Mouse (Mus musculus) stomach, embryonic 15.5 days (tissue): ENCODE measurements around the gene Inpp4a. TPM values are rescaled to one million over a fixed set of nuclear protein-coding genes. Genes with fewer than 3 reads are reported as not detected.

Source experiments
- ATAC-seq: fragments of 200-750 bp; cut with Nextera tagmentation; 2 replicates; pipeline ENCODE4 v1.8.0; 2017; ENCODE audit warnings: low read depth, moderate number of reproducible peaks, moderate TSS enrichment; ENCODE audit not compliant: insufficient read depth, low FRiP score
- H3K27ac ChIP-seq: fragments of 300-500 bp; sonication (generic); 2 replicates; pipeline ENCODE4 v1.5.1; 2015; ENCODE audit warnings: mild to moderate bottlenecking, inconsistent platforms
- H3K27me3 ChIP-seq: fragments of 300-500 bp; sonication (generic); replicated peaks from 2 replicates; pipeline ENCODE4 v1.6.1; 2015; ENCODE audit warnings: inconsistent platforms
- H3K36me3 ChIP-seq: fragments of 300-500 bp; sonication (generic); 2 replicates; pipeline ENCODE4 v1.6.1; 2015; ENCODE audit warnings: inconsistent platforms
- H3K4me1 ChIP-seq: fragments of 300-500 bp; sonication (generic); 2 replicates; pipeline ENCODE4 v1.6.1; 2015; ENCODE audit warnings: inconsistent platforms
- H3K4me2 ChIP-seq: fragments of 300-500 bp; sonication (generic); 2 replicates; pipeline ENCODE4 v1.6.1; 2015; ENCODE audit warnings: mild to moderate bottlenecking, inconsistent platforms
- H3K4me3 ChIP-seq: fragments of 300-500 bp; sonication (generic); replicated peaks from 2 replicates; pipeline ENCODE4 v1.5.1; 2015; ENCODE audit warnings: inconsistent platforms
- H3K9ac ChIP-seq: fragments of 300-500 bp; sonication (generic); 2 replicates; pipeline ENCODE4 v1.6.1; 2015; ENCODE audit warnings: inconsistent platforms
- H3K9me3 ChIP-seq: fragments of 300-500 bp; sonication (generic); 2 replicates; pipeline ENCODE4 v1.6.1; 2016; ENCODE audit warnings: inconsistent platforms
- WGBS: fragments of 180-500 bp; shearing (Covaris S2); methylation state at CpG from one replicate; pipeline ENCODE4 v1.1.7; 2015; 5-methylcytosine and 5-hydroxymethylcytosine counted together
- polyA plus RNA-seq: library from polyadenylated mRNA; unstranded; fragments of >200 nt; fragmentation: Nextera tagmentation; extraction: Ambion mirVana; gene quantifications from 2 replicates; pipeline ENCODE4 v1.2.1, GENCODE M21; 2015

Inpp4a gene
- polyA plus RNA-seq, 1 experiment from 2014 or later = 18.8 TPM

DNA sequence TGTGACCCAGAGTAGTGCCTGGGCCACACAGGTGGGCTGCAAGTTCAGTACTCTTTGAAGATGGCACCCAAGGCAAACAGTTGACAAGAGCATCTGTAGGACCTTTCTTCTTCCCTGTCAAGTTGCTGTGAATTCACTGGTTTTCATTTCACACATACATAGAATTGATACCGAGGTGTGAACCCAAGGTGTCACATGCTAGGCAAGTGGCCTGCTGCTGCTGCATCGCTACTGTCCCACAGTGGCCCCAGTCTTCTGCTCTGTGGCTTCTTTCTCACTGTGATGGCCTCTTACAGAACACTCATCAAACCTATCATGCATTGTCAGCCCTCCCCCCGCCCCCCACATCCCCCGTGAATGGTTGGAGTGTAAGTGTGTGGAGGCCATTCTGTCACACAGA is 27.6 kb downstream of the Inpp4a start:
- ATAC-seq = no peak
- Histone ChIP-seq H3K27me3 (no peaks in the 10 kb centered on the region), H3K36me3 (peaks cover 6% of the 10 kb centered on the region; the same call in 1 of the 2 replicates), H3K9ac (no peak overlapping the region), H3K27ac (no peak overlapping the region), H3K4me1 (0 out of 2 replicates have a peak, but pooled peaks cover 3% of the 10 kb centered on the region), H3K4me2 (no peak overlapping the region), H3K9me3 (no peaks in the 10 kb centered on the region), H3K4me3 (no peak overlapping the region)
- WGBS = 61% methylated on average over 4 of the region's 4 CpGs

DNA sequence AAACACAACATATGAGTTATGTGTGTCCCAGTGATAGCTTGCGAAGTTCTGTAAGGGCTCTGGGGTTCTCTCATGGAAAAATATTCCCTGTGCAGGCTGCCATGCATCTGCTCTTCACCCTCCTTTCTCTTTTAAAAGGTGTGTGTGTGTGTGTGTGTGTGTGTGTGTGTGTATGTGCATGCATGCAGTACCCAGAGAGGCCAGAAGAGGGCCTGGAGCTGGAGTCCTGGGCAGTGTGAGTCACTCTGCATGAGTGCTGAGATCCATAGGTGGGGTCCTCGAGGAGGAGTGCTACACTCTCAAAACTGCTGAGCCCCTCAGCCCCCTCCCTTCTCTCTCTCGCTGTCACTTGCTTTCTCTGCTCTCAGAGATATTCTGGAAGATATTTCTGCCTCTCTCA is 29.5 kb downstream of the Inpp4a start:
- Histone ChIP-seq H3K9me3 (no peaks in the 10 kb centered on the region), H3K4me2 (no peak overlapping the region), H3K36me3 (peaks cover 6% of the 10 kb centered on the region; the same call in 1 of the 2 replicates), H3K4me1 (0 out of 2 replicates have a peak, but pooled peaks cover 3% of the 10 kb centered on the region), H3K27me3 (no peaks in the 10 kb centered on the region), H3K9ac (no peak overlapping the region), H3K4me3 (no peak overlapping the region), H3K27ac (no peak overlapping the region)
- ATAC-seq = no peak
- WGBS = 85% methylated on average over 3 of the region's 3 CpGs

DNA sequence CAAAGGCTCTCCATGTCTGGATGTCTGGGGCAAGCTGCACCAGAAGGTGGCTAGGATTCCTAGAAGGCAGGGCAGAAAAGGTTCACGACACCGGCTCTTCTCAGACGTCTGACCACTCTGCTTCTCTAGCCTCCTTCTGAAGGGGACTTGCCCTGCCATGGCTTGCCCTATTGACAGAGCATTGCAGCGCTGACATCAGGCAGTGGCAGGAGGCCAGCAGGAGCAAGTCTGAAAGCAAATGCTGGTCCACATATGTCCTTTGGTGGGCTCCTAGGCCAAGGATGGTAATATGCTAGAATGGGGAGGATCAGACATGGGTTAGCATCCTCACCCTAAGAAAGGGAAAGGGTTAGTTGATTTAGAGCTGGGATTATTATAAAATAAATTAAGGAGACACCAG is 30.2 kb downstream of the Inpp4a start:
- H3K36me3 ChIP-seq = peaks cover 6% of the 10 kb centered on the region; the same call in 1 of the 2 replicates
- H3K4me2 ChIP-seq = no peak overlapping the region
- 87% methylated on average over 4 of the region's 4 CpGs for WGBS
- H3K9ac ChIP-seq = no peak overlapping the region
- no peak for ATAC-seq
- H3K4me3 ChIP-seq = no peak overlapping the region
- no peak overlapping the region for H3K27ac ChIP-seq
- H3K4me1 ChIP-seq = no peaks in the 10 kb centered on the region
- no peaks in the 10 kb centered on the region for H3K27me3 ChIP-seq
- H3K9me3 ChIP-seq = no peaks in the 10 kb centered on the region

DNA sequence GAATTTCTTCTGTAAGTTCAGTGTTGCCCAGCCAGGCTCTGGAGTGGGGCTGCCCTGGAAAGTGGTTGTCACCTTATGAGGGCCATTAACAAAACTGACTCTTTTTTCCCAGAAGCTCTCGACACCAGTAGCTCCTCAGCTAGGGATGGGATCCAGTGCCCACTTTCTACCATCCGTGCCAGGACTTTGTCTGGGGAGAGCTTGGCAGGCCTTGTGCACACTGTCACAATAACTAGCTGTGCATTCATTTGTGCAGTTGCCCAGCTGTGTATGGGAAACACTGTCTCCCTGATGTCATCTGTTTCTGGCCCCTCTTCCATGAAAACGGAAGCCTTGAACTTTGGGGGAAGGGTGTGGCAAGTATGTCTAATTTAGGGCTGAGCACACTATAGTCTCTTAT is 33.1 kb downstream of the Inpp4a start:
- Histone ChIP-seq H3K4me3 (no peak overlapping the region), H3K9me3 (no peaks in the 10 kb centered on the region), H3K36me3 (peaks cover 6% of the 10 kb centered on the region; the same call in 1 of the 2 replicates), H3K27me3 (no peaks in the 10 kb centered on the region), H3K4me1 (no peaks in the 10 kb centered on the region), H3K4me2 (no peak overlapping the region), H3K27ac (no peak overlapping the region), H3K9ac (no peak overlapping the region)
- 66% methylated on average over 3 of the region's 3 CpGs for WGBS
- no peak for ATAC-seq

DNA sequence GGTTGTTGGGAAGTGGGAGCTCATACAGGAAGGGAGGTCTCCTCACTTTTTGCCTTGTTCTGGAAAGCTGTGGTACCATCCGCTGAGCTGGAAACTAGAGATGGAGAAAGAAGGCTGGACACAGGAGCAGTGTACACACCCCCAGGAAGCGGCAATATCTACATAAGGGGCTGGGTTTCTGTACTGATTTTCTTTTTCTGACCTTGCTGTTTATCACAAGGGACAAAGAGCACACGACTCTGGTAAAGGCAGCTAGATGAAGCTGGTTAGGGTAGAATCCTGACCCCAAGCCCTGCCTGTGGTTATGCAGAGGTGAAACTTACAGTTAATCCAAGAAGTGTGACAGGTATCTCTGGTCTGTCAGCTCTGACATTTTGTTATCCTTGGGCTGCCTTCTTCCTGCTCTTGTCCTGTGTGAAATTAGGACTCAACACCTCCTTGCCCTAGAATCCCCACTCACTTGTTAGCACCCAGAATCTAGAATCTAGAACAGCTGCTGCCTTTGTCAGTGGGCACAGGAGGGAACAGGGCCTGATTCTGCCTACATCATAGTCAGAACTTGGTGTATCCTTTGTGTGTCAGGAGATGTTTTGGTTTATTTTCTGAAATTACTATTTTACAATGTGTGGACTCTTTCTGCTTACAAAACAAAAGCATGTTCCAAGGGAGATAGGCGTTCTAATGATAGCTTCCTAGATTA is 34.2 kb downstream of the Inpp4a start:
- H3K9ac ChIP-seq = no peak overlapping the region
- no peak for ATAC-seq

GRCm38 (mm10) chr1:37336022-37336421 is 36.4 kb downstream of the Inpp4a start:
- no peaks in the 10 kb centered on the region for H3K27me3 ChIP-seq
- H3K4me3 ChIP-seq = no peak overlapping the region
- no peaks in the 10 kb centered on the region for H3K9me3 ChIP-seq
- H3K4me1 ChIP-seq = no peaks in the 10 kb centered on the region
- ATAC-seq = no peak
- no peaks in the 10 kb centered on the region for H3K36me3 ChIP-seq
- 84% methylated on average over 2 of the region's 2 CpGs for WGBS
- no peak overlapping the region for H3K27ac ChIP-seq
- H3K9ac ChIP-seq = no peak overlapping the region
- H3K4me2 ChIP-seq = no peak overlapping the region

More for the DNA sequence above, 34.2 kb downstream of the Inpp4a start:
- Histone ChIP-seq H3K4me1 (no peaks in the 10 kb centered on the region), H3K36me3 (peaks cover under 1% of the 10 kb centered on the region; the same call in 1 of the 2 replicates), H3K27me3 (no peaks in the 10 kb centered on the region), H3K4me2 (no peak overlapping the region), H3K27ac (no peak overlapping the region), H3K4me3 (no peak overlapping the region), H3K9me3 (no peaks in the 10 kb centered on the region)
- WGBS = 74% methylated on average over 4 of the region's 4 CpGs

GRCm38 (mm10) chr1:37336794-37337193 is 37.1 kb downstream of the Inpp4a start:
- no peaks in the 10 kb centered on the region for H3K9me3 ChIP-seq
- H3K4me1 ChIP-seq = no peaks in the 10 kb centered on the region
- no peak for ATAC-seq
- WGBS = 41% methylated on average over 2 of the region's 2 CpGs
- no peak overlapping the region for H3K4me2 ChIP-seq
- no peak overlapping the region for H3K4me3 ChIP-seq
- H3K36me3 ChIP-seq = no peaks in the 10 kb centered on the region
- H3K27ac ChIP-seq = no peak overlapping the region
- no peaks in the 10 kb centered on the region for H3K27me3 ChIP-seq
- H3K9ac ChIP-seq = no peak overlapping the region

DNA sequence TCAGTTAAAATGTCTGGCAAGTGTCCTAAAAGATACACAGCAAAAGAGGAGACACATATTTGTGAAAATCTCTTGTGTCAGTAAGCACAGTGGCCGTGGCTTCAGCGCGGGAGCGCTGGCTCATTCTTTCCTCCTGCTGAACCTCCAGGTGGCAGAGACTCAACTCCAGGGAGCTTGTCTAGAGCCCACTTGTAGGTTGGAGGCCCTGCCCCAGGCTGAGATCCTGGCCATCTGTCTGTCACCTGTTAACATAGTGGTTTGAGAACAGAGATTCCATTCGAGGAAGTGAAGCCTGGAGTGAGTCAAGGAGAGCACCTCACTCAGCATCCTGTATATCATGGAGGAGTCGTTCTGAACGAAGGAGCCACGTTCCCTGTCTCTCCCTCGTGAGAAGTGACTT is 37.6 kb downstream of the Inpp4a start:
- Histone ChIP-seq H3K4me2 (no peak overlapping the region), H3K36me3 (no peaks in the 10 kb centered on the region), H3K27me3 (no peaks in the 10 kb centered on the region), H3K9me3 (no peaks in the 10 kb centered on the region), H3K4me3 (no peak overlapping the region), H3K4me1 (no peaks in the 10 kb centered on the region), H3K27ac (no peak overlapping the region), H3K9ac (no peak overlapping the region)
- ATAC-seq = no peak
- WGBS = 62% methylated on average over 9 of the region's 9 CpGs

DNA sequence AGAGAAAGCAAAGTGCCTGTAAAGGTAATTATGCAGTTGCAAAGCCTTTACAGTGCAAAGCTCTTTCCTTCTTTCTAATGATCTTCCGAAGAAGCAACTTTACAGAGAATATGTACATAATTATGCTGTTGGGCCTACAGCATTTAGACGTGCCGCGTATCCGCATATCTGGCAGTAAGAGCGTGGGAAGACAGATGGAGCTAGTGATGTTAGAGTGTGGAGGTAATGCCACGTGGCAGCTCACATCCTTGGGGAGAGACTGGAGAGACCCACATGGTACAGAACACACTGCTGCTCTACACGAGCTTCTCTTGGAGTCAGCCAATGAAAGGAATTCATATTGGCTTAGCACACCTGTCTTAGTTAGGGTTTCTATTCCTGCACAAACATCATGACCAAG is 39.5 kb downstream of the Inpp4a start:
- H3K27ac ChIP-seq = no peak overlapping the region
- H3K4me1 ChIP-seq = no peaks in the 10 kb centered on the region
- H3K9me3 ChIP-seq = no peaks in the 10 kb centered on the region
- H3K9ac ChIP-seq = no peak overlapping the region
- no peak overlapping the region for H3K4me2 ChIP-seq
- ATAC-seq = no peak
- no peak overlapping the region for H3K4me3 ChIP-seq
- WGBS = 92% methylated on average over 8 of the region's 8 CpGs
- no peaks in the 10 kb centered on the region for H3K27me3 ChIP-seq
- no peaks in the 10 kb centered on the region for H3K36me3 ChIP-seq

DNA sequence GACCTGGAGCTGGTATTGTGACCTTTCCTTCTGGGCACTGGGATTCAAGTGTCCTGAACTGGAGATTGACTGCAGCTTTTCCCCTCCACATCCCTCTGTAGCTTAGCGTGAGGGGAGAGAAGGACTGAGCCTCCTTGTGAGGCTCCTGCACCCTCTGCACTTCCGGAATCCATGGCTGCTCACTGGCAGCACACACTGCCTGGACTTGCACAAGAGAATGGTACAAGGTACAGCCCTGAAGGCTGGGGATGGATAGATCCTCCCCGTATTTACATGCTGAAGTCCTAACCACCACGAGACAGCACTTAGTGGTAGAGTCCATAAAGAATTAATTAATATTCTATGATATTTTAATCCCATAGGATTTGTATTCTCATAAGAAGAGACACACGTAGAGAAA is 41.7 kb downstream of the Inpp4a start:
- Histone ChIP-seq H3K27ac (no peak overlapping the region), H3K9me3 (no peaks in the 10 kb centered on the region), H3K4me2 (no peak overlapping the region), H3K27me3 (no peaks in the 10 kb centered on the region), H3K9ac (no peak overlapping the region), H3K4me3 (no peak overlapping the region), H3K4me1 (no peaks in the 10 kb centered on the region), H3K36me3 (no peaks in the 10 kb centered on the region)
- 0 out of 2 replicates have a peak, but pooled peaks have one; percentile 29 for ATAC-seq
- 66% methylated on average over 5 of the region's 5 CpGs for WGBS

GRCm38 (mm10) chr1:37341914-37342313 is 42.2 kb downstream of the Inpp4a start:
- H3K27ac ChIP-seq = no peak overlapping the region
- H3K9me3 ChIP-seq = no peaks in the 10 kb centered on the region
- H3K27me3 ChIP-seq = no peaks in the 10 kb centered on the region
- H3K4me3 ChIP-seq = no peak overlapping the region
- H3K4me1 ChIP-seq = 0 out of 2 replicates have a peak, but pooled peaks cover under 1% of the 10 kb centered on the region
- H3K36me3 ChIP-seq = no peaks in the 10 kb centered on the region
- WGBS = 54% methylated on average over 4 of the region's 4 CpGs
- H3K9ac ChIP-seq = no peak overlapping the region
- no peak overlapping the region for H3K4me2 ChIP-seq
- peak; percentile 75; the same call in 1 of the 2 replicates for ATAC-seq

DNA sequence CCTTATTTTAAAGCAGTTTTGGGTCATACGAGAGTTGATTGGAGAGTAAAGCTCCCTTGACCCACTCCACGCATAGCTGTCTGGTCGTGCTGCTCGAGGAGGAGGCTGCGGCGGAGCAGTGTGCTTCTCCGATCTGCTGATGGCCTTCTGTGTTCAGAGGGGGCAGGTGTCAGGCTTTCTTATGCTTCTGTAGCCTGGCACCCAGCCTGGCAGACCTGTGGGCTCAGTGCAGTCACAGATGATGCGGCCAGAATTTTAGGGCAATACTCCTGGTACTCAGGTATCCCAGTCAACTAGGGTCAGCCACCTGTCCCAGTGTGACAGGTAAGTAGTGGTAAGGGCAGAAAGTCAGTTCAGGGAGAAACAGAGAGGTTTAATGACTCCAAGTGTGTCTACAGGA is 42.9 kb downstream of the Inpp4a start:
- peaks cover 6% of the 10 kb centered on the region; the same call in 1 of the 2 replicates for H3K4me1 ChIP-seq
- no peak overlapping the region for H3K4me3 ChIP-seq

More for the DNA sequence above, 42.9 kb downstream of the Inpp4a start:
- 88% methylated on average over 8 of the region's 8 CpGs for WGBS
- Histone ChIP-seq H3K27me3 (no peaks in the 10 kb centered on the region), H3K27ac (no peak overlapping the region), H3K9me3 (no peaks in the 10 kb centered on the region), H3K4me2 (no peak overlapping the region), H3K9ac (no peak overlapping the region), H3K36me3 (no peaks in the 10 kb centered on the region)
- ATAC-seq = no peak
